Mouse (Mus musculus) kidney, adult 2 months (tissue): Measurements from ENCODE around the gene F7.

ENCODE experiments used
- CTCF ChIP-seq: fragments of 200-500 bp; conservative IDR thresholded peaks from 2 replicates; pipeline ENCODE4 v1.5.1; 2011; ENCODE audit warnings: low read depth, mild to moderate bottlenecking, control low read depth, low read length, moderate library complexity, mixed read lengths; ENCODE audit not compliant: insufficient read depth, insufficient read length
- POLR2A ChIP-seq: fragments of 200-500 bp; IDR thresholded peaks from one replicate; pipeline ENCODE4 v1.6.1; 2011; ENCODE audit warnings: low read depth, low read length, control low read depth

- TF ChIP-seq POLR2A: no peak
- TF ChIP-seq CTCF: no peak
These were observed 15.6 kb downstream of the F7 start for GRCm38 (mm10) chr8:13041459-13041858.
